Mouse (Mus musculus) kidney, embryonic 14.5 days (tissue): ENCODE data around the gene Rxfp4. TPM values are rescaled to one million over a fixed set of nuclear protein-coding genes. Genes with fewer than 3 reads are reported as not detected.
"Not testable (repeated sequence)": the region's sequence is repeated elsewhere in the genome, so short reads cannot be mapped to it uniquely, and the experiment has no call there.

Experiments used
- ATAC-seq: fragments of 200-750 bp; cut with Nextera tagmentation; 2 replicates; pipeline ENCODE4 v1.8.0; 2017; ENCODE audit warnings: moderate number of reproducible peaks, mild to moderate bottlenecking, moderate TSS enrichment, moderate library complexity; ENCODE audit not compliant: low FRiP score, low TSS enrichment
- H3K27ac ChIP-seq: fragments of 300-500 bp; sonication (generic); 2 replicates; pipeline ENCODE4 v1.5.1; 2014; ENCODE audit warnings: low read depth, mild to moderate bottlenecking, low read length, moderate library complexity, mixed read lengths
- H3K27me3 ChIP-seq: fragments of 300-500 bp; sonication (generic); 2 replicates; pipeline ENCODE4 v1.6.1; 2014; ENCODE audit warnings: mild to moderate bottlenecking, low read length; ENCODE audit not compliant: control insufficient read depth, insufficient read depth
- H3K36me3 ChIP-seq: fragments of 300-500 bp; sonication (generic); 2 replicates; pipeline ENCODE4 v1.6.1; 2014; ENCODE audit warnings: low read length, mixed read lengths; ENCODE audit not compliant: control insufficient read depth, insufficient read depth
- H3K4me1 ChIP-seq: fragments of 300-500 bp; sonication (generic); 2 replicates; pipeline ENCODE4 v1.6.1; 2014; ENCODE audit warnings: low read length, mixed read lengths; ENCODE audit not compliant: control insufficient read depth, insufficient read depth
- H3K4me2 ChIP-seq: fragments of 300-500 bp; sonication (generic); replicated peaks from 2 replicates; pipeline ENCODE4 v1.6.1; 2014; ENCODE audit warnings: low read depth, mild to moderate bottlenecking, low read length
- H3K4me3 ChIP-seq: fragments of 300-500 bp; sonication (generic); 2 replicates; pipeline ENCODE4 v1.5.1; 2014; ENCODE audit warnings: mild to moderate bottlenecking, low read length
- H3K9ac ChIP-seq: fragments of 300-500 bp; sonication (generic); 2 replicates; pipeline ENCODE4 v1.6.1; 2014; ENCODE audit warnings: low read depth, mild to moderate bottlenecking, low read length, moderate library complexity
- H3K9me3 ChIP-seq: fragments of 300-500 bp; sonication (generic); 2 replicates; pipeline ENCODE4 v1.6.1; 2016; ENCODE audit warnings: low read length; ENCODE audit not compliant: control insufficient read depth
- WGBS: fragments of 180-500 bp; shearing (Covaris S2); extraction: QIAGEN DNeasy Blood & Tissue Kit; methylation state at CpG from one replicate; pipeline ENCODE4 v1.1.7; 2014; 5-methylcytosine and 5-hydroxymethylcytosine counted together
- polyA plus RNA-seq: library from polyadenylated mRNA; unstranded; fragments of >200 nt; fragmentation: Nextera tagmentation; extraction: Ambion mirVana; gene quantifications from 2 replicates; pipeline ENCODE4 v1.2.1, GENCODE M21; 2014

Rxfp4 gene
- polyA plus RNA-seq, 1 experiment from 2014 or later = not detected

GRCm38 (mm10) chr3:88607758-88608138 lies 45.2 kb downstream of the Rxfp4 start:
- peak overlapping the region; percentile 1; the same call in 1 of the 2 replicates for H3K4me3 ChIP-seq
- 0 out of 2 replicates have a peak, but pooled peaks cover 3% of the 10 kb centered on the region for H3K4me1 ChIP-seq
- H3K9ac ChIP-seq = 0 out of 2 replicates have a peak overlapping the region, but pooled peaks have one; percentile 23
- no peak overlapping the region for H3K27ac ChIP-seq
- H3K4me2 ChIP-seq = peak overlapping the region; percentile 49
- ATAC-seq = peak; percentile 17
- H3K9me3 ChIP-seq = no peaks in the 10 kb centered on the region
- no peaks in the 10 kb centered on the region for H3K36me3 ChIP-seq
- no peaks in the 10 kb centered on the region for H3K27me3 ChIP-seq
- WGBS = 29% methylated on average over 10 of the region's 10 CpGs

GRCm38 (mm10) chr3:88607065-88607757 lies 45.7 kb downstream of the Rxfp4 start:
- Histone ChIP-seq H3K9me3 (no peaks in the 10 kb centered on the region), H3K36me3 (no peaks in the 10 kb centered on the region), H3K27me3 (no peaks in the 10 kb centered on the region), H3K4me3 (peak overlapping the region; percentile 26), H3K4me1 (0 out of 2 replicates have a peak, but pooled peaks cover 3% of the 10 kb centered on the region), H3K9ac (0 out of 2 replicates have a peak overlapping the region, but pooled peaks have one; percentile 23), H3K4me2 (peak overlapping the region; percentile 49), H3K27ac (no peak overlapping the region)
- 1% methylated on average over 20 of the region's 20 CpGs for WGBS
- peak; percentile 86 for ATAC-seq

- H3K27ac ChIP-seq, H3K4me3 ChIP-seq, ATAC-seq, H3K4me1 ChIP-seq, H3K4me2 ChIP-seq, H3K9me3 ChIP-seq, H3K27me3 ChIP-seq, H3K9ac ChIP-seq, H3K36me3 ChIP-seq: not testable (repeated sequence)
- 94% methylated on average over 2 of the region's 2 CpGs for WGBS
These were observed 47.3 kb downstream of the Rxfp4 start, which contains the start of gene Arhgef2 for GRCm38 (mm10) chr3:88605666-88606065. Gene Arhgef2 (plus strand): TSS chr3:88605966.

- H3K9me3 ChIP-seq = no peaks in the 10 kb centered on the region
- 93% methylated on average over 7 of the region's 7 CpGs for WGBS
- 0 out of 2 replicates have a peak, but pooled peaks cover 3% of the 10 kb centered on the region for H3K4me1 ChIP-seq
- ATAC-seq = no peak
- no peak overlapping the region for H3K4me2 ChIP-seq
- H3K27ac ChIP-seq = no peak overlapping the region
- H3K4me3 ChIP-seq = no peak overlapping the region
- no peaks in the 10 kb centered on the region for H3K27me3 ChIP-seq
- no peak overlapping the region for H3K9ac ChIP-seq
- H3K36me3 ChIP-seq = no peaks in the 10 kb centered on the region
These were observed 48.1 kb downstream of the Rxfp4 start for GRCm38 (mm10) chr3:88604863-88605262.

GRCm38 (mm10) chr3:88603714-88604161 lies 49.2 kb downstream of the Rxfp4 start:
- Histone ChIP-seq H3K9ac (no peak overlapping the region), H3K36me3 (no peaks in the 10 kb centered on the region), H3K9me3 (no peaks in the 10 kb centered on the region), H3K4me2 (no peak overlapping the region), H3K27ac (no peak overlapping the region), H3K4me1 (no peaks in the 10 kb centered on the region), H3K27me3 (no peaks in the 10 kb centered on the region), H3K4me3 (no peak overlapping the region)
- ATAC-seq = peak; percentile 58
- 13% methylated on average over 6 of the region's 6 CpGs for WGBS

- H3K4me2 ChIP-seq = no peak overlapping the region
- no peak for ATAC-seq
- no peaks in the 10 kb centered on the region for H3K4me1 ChIP-seq
- 75% methylated on average over 4 of the region's 4 CpGs for WGBS
- no peak overlapping the region for H3K4me3 ChIP-seq
- no peaks in the 10 kb centered on the region for H3K36me3 ChIP-seq
- H3K9ac ChIP-seq = no peak overlapping the region
- no peak overlapping the region for H3K27ac ChIP-seq
- no peaks in the 10 kb centered on the region for H3K27me3 ChIP-seq
- no peaks in the 10 kb centered on the region for H3K9me3 ChIP-seq
These were observed 50.5 kb downstream of the Rxfp4 start for GRCm38 (mm10) chr3:88602466-88602865.

Other genes starting within 250 kb of the Rxfp4 start
- gene Pmf1, start 242.8 kb downstream of the Rxfp4 start, polyA plus RNA-seq = 169 and 181 TPM in 2 replicates
- gene Slc25a44, start 228.0 kb downstream of the Rxfp4 start, polyA plus RNA-seq = 13.1 and 19.4 TPM in 2 replicates
- 5.7 and 10.0 TPM in 2 replicates for gene Sema4a, start 192.0 kb downstream of the Rxfp4 start, polyA plus RNA-seq
- 41.6 and 55.7 TPM in 2 replicates for gene Lmna, start 143.2 kb downstream of the Rxfp4 start, polyA plus RNA-seq
- 31.6 and 32.2 TPM in 2 replicates for gene Mex3a, start 120.7 kb downstream of the Rxfp4 start, polyA plus RNA-seq
- 14.2 and 16.7 TPM in 2 replicates for gene Rab25, start 104.8 kb downstream of the Rxfp4 start, polyA plus RNA-seq
- 81.7 and 165 TPM in 2 replicates for gene Lamtor2, start 100.1 kb downstream of the Rxfp4 start, polyA plus RNA-seq
- gene Ubqln4, start 99.4 kb downstream of the Rxfp4 start, polyA plus RNA-seq = 51.4 and 73.4 TPM in 2 replicates
- 260 and 303 TPM in 2 replicates for gene Ssr2, start 77.3 kb downstream of the Rxfp4 start, polyA plus RNA-seq
- 110 and 127 TPM in 2 replicates for gene Arhgef2, start 47.2 kb downstream of the Rxfp4 start, polyA plus RNA-seq
- 58.1 and 103 TPM in 2 replicates for gene Khdc4, start 32.7 kb upstream of the Rxfp4 start, polyA plus RNA-seq
- 44.7 and 46.4 TPM in 2 replicates for gene Rit1, start 63.7 kb upstream of the Rxfp4 start, polyA plus RNA-seq
- gene Syt11, start 122.0 kb upstream of the Rxfp4 start, polyA plus RNA-seq = 10.3 and 12.5 TPM in 2 replicates
- 9.8 and 17.8 TPM in 2 replicates for gene Gon4l, start 182.1 kb upstream of the Rxfp4 start, polyA plus RNA-seq